Mouse (Mus musculus) spleen, adult 2 months (tissue): ENCODE data around the gene Grin2b. TPM values are rescaled to one million over a fixed set of nuclear protein-coding genes. Genes with fewer than 3 reads are reported as not detected.

Experiments used
- DNase-seq, 2 experiments: peaks; one replicate each; pipeline versions ENCODE4 v3.0.0 to v3.0.0-alpha.2; 2012 to 2021; ENCODE audit warnings: low spot score in 2 of 2, low read depth in 1 of 2
- H3K27ac ChIP-seq: fragments of 200-500 bp; 2 replicates; pipeline ENCODE4 v1.5.1; 2012; ENCODE audit warnings: low read length, inconsistent platforms; ENCODE audit not compliant: insufficient read depth
- H3K27me3 ChIP-seq: fragments of 200-500 bp; 2 replicates; pipeline ENCODE4 v1.6.1; 2012; ENCODE audit warnings: mild to moderate bottlenecking, moderate library complexity, low read length, inconsistent platforms; ENCODE audit not compliant: control insufficient read depth, insufficient read depth
- H3K36me3 ChIP-seq: fragments of 200-500 bp; 2 replicates; pipeline ENCODE4 v1.6.1; 2012; ENCODE audit warnings: mild to moderate bottlenecking, low read length, inconsistent platforms; ENCODE audit not compliant: control insufficient read depth, insufficient read depth
- H3K4me1 ChIP-seq: fragments of 200-500 bp; 2 replicates; pipeline ENCODE4 v1.6.1; 2011; ENCODE audit warnings: inconsistent platforms; ENCODE audit not compliant: control insufficient read depth, insufficient read depth, insufficient read length
- H3K4me3 ChIP-seq: fragments of 200-500 bp; 2 replicates; pipeline ENCODE4 v1.5.1; 2011; ENCODE audit warnings: mild to moderate bottlenecking, inconsistent platforms; ENCODE audit not compliant: insufficient read depth, insufficient read length; ENCODE audit errors: extremely low read depth
- CTCF ChIP-seq: fragments of 200-500 bp; IDR thresholded peaks from 2 replicates; pipeline ENCODE4 v1.5.1; 2011; ENCODE audit warnings: mild to moderate bottlenecking, inconsistent platforms; ENCODE audit not compliant: insufficient read depth, insufficient read length, insufficient replicate concordance; ENCODE audit errors: extremely low read depth
- POLR2A ChIP-seq: fragments of 200-500 bp; IDR thresholded peaks from 2 replicates; pipeline ENCODE4 v1.6.1; 2011; ENCODE audit warnings: low read depth, low read length, inconsistent platforms
- WGBS: fragments of 180-500 bp; shearing (Covaris S2); methylation state at CpG from one replicate; pipeline ENCODE4 v1.1.7; 2018; 5-methylcytosine and 5-hydroxymethylcytosine counted together
- polyA plus RNA-seq: library from polyadenylated mRNA; depleted of rRNA; stranded (reverse); fragments of >200 nt; gene quantifications from 2 replicates; pipeline ENCODE4 v1.2.3, GENCODE M21; 2012; rRNA removed

Grin2b gene
- polyA plus RNA-seq: 0.01 TPM in 1 of 2 replicates, not detected in the other

DNA sequence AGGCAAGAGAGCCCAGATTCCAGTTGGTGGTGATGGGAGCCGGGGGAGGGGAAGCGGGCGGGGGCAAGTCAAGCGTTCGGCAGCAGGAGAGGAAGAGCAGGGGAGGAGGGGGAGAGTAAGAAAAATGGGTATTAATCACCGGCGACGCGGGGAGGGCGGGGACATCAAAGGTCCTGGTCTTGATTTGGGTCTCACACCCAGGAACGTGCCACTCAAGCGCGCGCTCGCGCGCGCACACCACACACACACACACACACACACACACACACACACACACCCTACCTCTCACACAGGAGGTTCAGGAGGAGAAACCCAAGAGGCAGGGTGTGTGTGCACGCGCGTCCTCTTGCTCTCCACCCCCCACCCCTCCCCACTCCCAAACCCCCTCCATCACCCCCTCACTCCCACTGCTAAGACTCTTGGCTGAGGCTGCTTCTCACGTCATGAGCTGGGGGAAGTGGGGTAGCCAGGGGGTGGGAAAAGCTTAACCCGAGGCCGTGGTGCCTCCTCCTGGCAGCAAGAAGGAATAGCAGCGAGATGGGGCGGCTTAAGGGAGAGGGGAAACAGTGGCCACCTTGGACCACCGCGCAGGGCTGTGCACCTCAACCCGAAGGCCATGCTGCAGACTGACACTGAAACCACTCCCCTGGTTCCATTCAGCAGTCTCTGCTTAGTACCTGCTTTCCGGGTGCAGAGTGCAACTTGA is at the start of gene Grin2b:
Gene Grin2b, minus strand, starts transcription at position 321 of the 706 bp plus-strand sequence.
- TF ChIP-seq POLR2A: no peak
- TF ChIP-seq CTCF: no peak
- Histone ChIP-seq H3K4me1 (no peaks in the 10 kb centered on the region), H3K4me3 (no peak within 1 kb of the TSS), H3K27ac (no peak within 1 kb of the TSS), H3K27me3 (no peaks in the 10 kb centered on the region), H3K36me3 (no peaks in the 10 kb centered on the region)
- 7% methylated on average over 29 of the region's 30 CpGs for WGBS
- DNase-seq: no peak

DNA sequence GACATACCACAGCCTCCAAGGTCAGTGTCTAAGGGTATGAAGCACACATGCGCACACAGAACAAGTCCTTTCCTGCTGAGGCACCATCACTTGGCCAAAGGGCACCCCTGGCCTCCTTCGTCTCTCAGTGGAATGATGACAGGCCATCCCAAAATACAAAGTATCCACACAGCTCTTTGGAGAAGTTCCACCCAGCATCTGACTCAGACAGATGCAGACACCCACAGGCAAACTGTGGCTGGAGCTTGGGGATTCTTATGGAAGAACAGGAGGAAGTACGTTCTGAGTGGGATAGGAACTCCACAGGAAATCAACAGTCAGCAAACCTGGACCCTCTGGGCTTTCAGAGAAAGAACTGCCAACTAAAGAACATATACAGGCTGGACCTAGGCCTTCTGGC is 48.6 kb upstream of the Grin2b start:
- no peak for DNase-seq
- Histone ChIP-seq H3K36me3 (no peaks in the 10 kb centered on the region), H3K4me3 (no peak overlapping the region), H3K27me3 (no peaks in the 10 kb centered on the region), H3K4me1 (no peaks in the 10 kb centered on the region), H3K27ac (no peak overlapping the region)
- TF ChIP-seq CTCF (no peak), POLR2A (no peak)
- WGBS: 84% methylated on average over 3 of the region's 3 CpGs

DNA sequence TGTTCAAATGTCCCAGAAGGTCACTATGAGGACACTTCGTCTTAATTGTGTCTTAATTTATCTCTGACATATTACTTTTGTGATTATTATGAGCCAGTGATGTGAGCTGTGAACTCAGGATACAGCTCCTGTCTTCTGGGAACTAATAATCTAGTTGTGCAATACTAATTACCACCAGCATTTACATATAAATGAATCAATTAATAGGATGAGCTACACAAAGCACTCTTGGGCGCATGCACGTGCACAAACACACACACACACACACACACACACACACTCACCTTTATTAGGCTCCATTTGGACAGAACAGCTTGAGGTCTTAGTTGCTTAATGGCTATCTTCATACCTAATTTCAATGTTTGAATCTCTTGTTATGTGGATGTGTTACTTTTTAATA is 37.1 kb upstream of the Grin2b start:
- Histone ChIP-seq H3K4me3 (no peak overlapping the region), H3K27ac (no peak overlapping the region), H3K4me1 (no peaks in the 10 kb centered on the region), H3K27me3 (no peaks in the 10 kb centered on the region), H3K36me3 (no peaks in the 10 kb centered on the region)
- no peak for DNase-seq
- TF ChIP-seq POLR2A (no peak), CTCF (no peak)
- whole genome bisulfite sequencing: 78% methylated on average over 3 of the region's 3 CpGs

DNA sequence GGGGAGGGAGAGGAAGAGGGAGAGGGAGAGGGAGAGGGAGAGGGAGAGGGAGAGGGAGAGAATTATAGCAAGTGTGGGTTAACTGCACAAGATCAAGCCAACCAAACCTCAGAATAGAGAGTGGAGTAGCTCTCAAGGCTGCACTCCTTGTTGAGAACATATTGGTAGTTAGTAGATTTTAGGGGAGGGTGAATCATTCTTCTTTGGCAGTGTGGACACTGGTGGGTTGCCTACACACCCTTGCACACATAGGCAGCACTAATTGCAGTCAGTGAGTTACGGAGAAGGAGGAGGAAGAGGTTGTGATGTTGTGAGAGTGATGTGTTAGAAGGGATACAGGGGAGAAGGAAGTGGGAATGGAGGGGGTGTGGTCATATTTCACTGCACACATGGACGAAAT is 26.5 kb upstream of the Grin2b start:
- Histone ChIP-seq H3K4me1 (no peaks in the 10 kb centered on the region), H3K27ac (no peak overlapping the region), H3K36me3 (no peaks in the 10 kb centered on the region), H3K27me3 (no peaks in the 10 kb centered on the region), H3K4me3 (no peak overlapping the region)
- 87% methylated on average over 2 of the region's 2 CpGs for WGBS
- no peak for DNase-seq
- TF ChIP-seq CTCF (no peak), POLR2A (no peak)

- Histone ChIP-seq H3K27ac (no peak overlapping the region), H3K27me3 (no peaks in the 10 kb centered on the region), H3K4me1 (no peaks in the 10 kb centered on the region), H3K36me3 (no peaks in the 10 kb centered on the region), H3K4me3 (no peak overlapping the region)
- WGBS: 83% methylated on average over 5 of the region's 5 CpGs
- DNase-seq: no peak
- no peak for TF ChIP-seq CTCF
- TF ChIP-seq POLR2A: no peak
Measured at GRCm38 (mm10) chr6:136194616-136195015, 21.3 kb upstream of the Grin2b start.

- no peak for TF ChIP-seq CTCF
- TF ChIP-seq POLR2A: no peak
- 91% methylated on average over 9 of the region's 9 CpGs for WGBS
- DNase-seq: no peak
- H3K27ac ChIP-seq: no peak overlapping the region
- H3K36me3 ChIP-seq: no peaks in the 10 kb centered on the region
- H3K4me3 ChIP-seq: no peak overlapping the region
- H3K27me3 ChIP-seq: no peaks in the 10 kb centered on the region
- no peaks in the 10 kb centered on the region for H3K4me1 ChIP-seq
Measured at GRCm38 (mm10) chr6:136178066-136178465, 4.8 kb upstream of the Grin2b start.

DNA sequence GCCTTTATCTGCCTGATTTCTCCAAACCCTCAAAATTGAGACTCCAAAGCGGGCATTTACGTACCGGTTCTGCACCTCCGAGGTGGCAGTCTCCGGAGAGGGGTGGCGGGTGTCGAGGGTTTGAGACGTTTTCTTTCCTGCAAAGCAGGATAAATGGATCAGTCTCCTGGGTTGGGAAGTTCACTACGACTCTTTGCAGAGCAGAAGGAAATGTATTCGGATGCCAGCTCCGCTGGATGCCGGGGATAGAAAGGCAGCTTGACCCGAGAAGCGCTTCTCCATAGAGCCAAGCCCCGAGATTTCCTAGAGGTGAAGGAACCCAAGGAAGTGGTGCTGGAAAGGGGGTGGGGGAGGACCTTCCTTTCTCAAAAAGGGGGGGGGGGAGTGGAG is 515 bp downstream of the Grin2b start:
- Histone ChIP-seq H3K4me1 (no peaks in the 10 kb centered on the region), H3K36me3 (no peaks in the 10 kb centered on the region), H3K27me3 (no peaks in the 10 kb centered on the region), H3K4me3 (no peak overlapping the region), H3K27ac (no peak overlapping the region)
- TF ChIP-seq POLR2A: no peak
- no peak for TF ChIP-seq CTCF
- DNase-seq: no peak
- 7% methylated on average over 15 of the region's 15 CpGs for WGBS
